Mouse (Mus musculus) lung, postnatal 0 days (tissue): ENCODE measurements at regions not wholly inside any gene's neighbourhood (a gene's known extent, or its start where the extent isn't known, plus 50 kb on each side); places are given as distances from the start of the nearest gene placed in this dataset.

ENCODE experiments used
- CTCF ChIP-seq: IDR thresholded peaks from 2 replicates; pipeline ENCODE4 v1.5.1; 2016; ENCODE audit warnings: antibody characterized with exemption, mild to moderate bottlenecking
- EP300 ChIP-seq: IDR thresholded peaks from 2 replicates; pipeline ENCODE4 v1.6.1; 2016; ENCODE audit warnings: antibody characterized with exemption, mild to moderate bottlenecking, control low read depth

DNA sequence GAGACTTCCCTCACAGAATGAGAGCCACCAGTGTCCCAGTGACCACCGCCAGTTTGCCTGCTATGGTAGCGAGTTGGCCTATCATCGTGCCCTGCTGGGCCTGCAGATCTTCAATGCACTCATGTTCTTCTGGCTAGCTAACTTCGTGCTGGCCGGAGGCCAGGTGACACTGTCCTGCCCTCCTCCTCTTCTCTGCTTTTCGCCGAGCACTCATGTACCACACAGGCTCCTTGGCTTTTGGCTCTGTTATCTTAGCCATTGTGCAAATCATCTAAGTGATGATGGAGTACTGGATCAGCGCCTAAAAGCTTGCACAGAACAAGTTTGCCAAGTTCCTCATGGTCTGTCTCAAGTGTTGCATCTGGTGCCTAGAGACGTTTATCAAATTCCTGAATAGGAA lies 312.2 kb downstream of the Myh15 start:
- TF ChIP-seq CTCF (no peak), EP300 (no peak)
